12 mouse cellular contexts compared by ENCODE assay signal in the genomic region with DNA sequence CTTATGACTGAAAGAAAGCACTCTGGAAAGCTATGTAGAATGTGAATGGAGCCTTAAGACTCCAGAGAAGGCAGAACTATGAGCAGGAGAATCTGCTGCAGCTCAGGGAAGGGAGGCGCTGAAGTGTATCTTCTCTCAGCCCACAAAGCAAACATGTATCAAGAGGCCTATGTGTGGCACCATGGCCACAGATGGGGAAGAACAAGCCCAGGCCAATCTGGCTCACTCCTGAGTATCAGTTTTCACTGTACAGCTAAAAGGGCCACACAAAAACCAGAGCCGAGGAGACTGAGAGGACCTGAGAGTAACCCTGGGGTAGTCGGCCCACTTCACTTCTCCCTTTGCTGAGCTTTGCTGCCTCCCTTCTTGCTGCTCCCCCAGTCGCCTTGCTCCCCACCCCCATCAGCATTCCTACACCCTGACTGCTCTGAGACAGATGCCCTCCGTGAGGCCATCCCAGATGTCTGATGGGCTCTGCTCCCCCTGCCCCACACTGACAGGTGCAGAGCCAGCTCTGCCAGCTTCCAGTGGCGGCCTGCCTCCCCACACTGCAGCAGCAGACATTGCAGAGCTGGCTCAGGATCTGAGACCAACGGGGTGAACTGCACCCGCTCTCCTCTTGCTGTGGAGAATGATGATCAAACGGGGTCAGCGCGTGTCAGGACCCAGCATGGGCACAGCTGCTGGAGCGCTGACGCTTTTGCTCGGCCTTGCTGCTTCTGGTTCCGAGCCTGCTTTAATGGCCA. TPM values are rescaled to one million over a fixed set of nuclear protein-coding genes. Genes with fewer than 3 reads are reported as not detected.
DNase-seq lines count a peak whose midpoint lies in the region; ATAC-seq and TF ChIP-seq lines count a peak whose summit lies in the region.
"Had no signal": no experiment of that assay in that cellular context is flagged by ENCODE, and none has a peak within 500 bp of the region (broad histone marks: within the 10 kb centered on the region; RNA-seq: fewer than 3 reads in every experiment).

No protein-coding gene starts in this region.

- H3K36me3 ChIP-seq in embryonic facial prominence, embryonic 12.5 days: peaks cover 88% of the 10 kb centered on the region
- peaks cover 100% of the 10 kb centered on the region for H3K36me3 ChIP-seq in embryonic facial prominence, embryonic 10.5 days (replicated peaks)
- H3K36me3 ChIP-seq in hindbrain, postnatal 0 days (ENCODE audit: insufficient read depth, low read length): peaks cover 57% of the 10 kb centered on the region
- H3K36me3 ChIP-seq in liver, embryonic 12.5 days: peaks cover 73% of the 10 kb centered on the region

- peak overlapping the region; percentile 9; the same call in 1 of the 2 replicates for H3K27ac ChIP-seq in embryonic facial prominence, embryonic 12.5 days
- H3K27ac ChIP-seq in embryonic facial prominence, embryonic 10.5 days (replicated peaks): no peak overlapping the region
- no peak overlapping the region for H3K27ac ChIP-seq in hindbrain, postnatal 0 days
- no peak overlapping the region for H3K27ac ChIP-seq in liver, embryonic 12.5 days
- H3K27ac ChIP-seq: hindbrain, embryonic 15.5 days; liver, embryonic 14.5 days had no signal

- H3K9me3 ChIP-seq in embryonic facial prominence, embryonic 12.5 days: no peaks in the 10 kb centered on the region
- no peaks in the 10 kb centered on the region for H3K9me3 ChIP-seq in embryonic facial prominence, embryonic 10.5 days
- H3K9me3 ChIP-seq in hindbrain, postnatal 0 days (ENCODE audit: low read length): no peaks in the 10 kb centered on the region
- no peaks in the 10 kb centered on the region for H3K9me3 ChIP-seq in liver, embryonic 12.5 days (replicated peaks)
- H3K9me3 ChIP-seq: hindbrain, embryonic 15.5 days had no signal

- no peak for TF ChIP-seq POLR2A in brain, embryonic 14.5 days (IDR thresholded peaks at IDR 0.05; ENCODE audit: borderline replicate concordance, extremely low read depth, insufficient read depth, insufficient read length, poor library complexity, severe bottlenecking)

- ATAC-seq in embryonic facial prominence, embryonic 12.5 days (ENCODE audit: insufficient number of reproducible peaks, insufficient read depth, low FRiP score, low TSS enrichment): no peak
- ATAC-seq in hindbrain, postnatal 0 days: peak; percentile 36; the same call in 1 of the 2 replicates
- no peak for ATAC-seq in liver, embryonic 12.5 days

- no peak for DNase-seq in embryonic facial prominence, embryonic 10.5 days (ENCODE audit: low spot score)
- DNase-seq in kidney, postnatal 4 days: peak; percentile 23 to 38
- no peak for DNase-seq in kidney, adult 18-20 months
- peak; percentile 37 for DNase-seq in brain, embryonic 14.5 days (ENCODE audit: low read depth)
- DNase-seq in hindbrain, postnatal 0 days (ENCODE audit: low spot score): peak; percentile 35
- DNase-seq in right cerebral cortex, postnatal 4 days: no peak
- DNase-seq: cerebellum, postnatal 25 days; layer of hippocampus, adult 9-11 months had no signal

- no peak for TF ChIP-seq CTCF in brain, embryonic 14.5 days (IDR thresholded peaks at IDR 0.05; ENCODE audit: borderline replicate concordance, extremely low read depth, insufficient read depth, insufficient read length)
- no peak for TF ChIP-seq CTCF in hindbrain, postnatal 0 days (IDR thresholded peaks at IDR 0.05; ENCODE audit: low read depth)

- no peak overlapping the region for H3K9ac ChIP-seq in embryonic facial prominence, embryonic 12.5 days
- 0 out of 2 replicates have a peak overlapping the region, but pooled peaks have one; percentile 28 for H3K9ac ChIP-seq in hindbrain, postnatal 0 days (replicated peaks; ENCODE audit: low read length)
- H3K9ac ChIP-seq in liver, embryonic 12.5 days: no peak overlapping the region
- H3K9ac ChIP-seq: hindbrain, embryonic 15.5 days; liver, embryonic 14.5 days had no signal

- WGBS in embryonic facial prominence, embryonic 12.5 days: 72% methylated on average over 15 of the region's 15 CpGs
- WGBS in embryonic facial prominence, embryonic 10.5 days: 82% methylated on average over 15 of the region's 15 CpGs
- WGBS in hindbrain, postnatal 0 days: 57% methylated on average over 15 of the region's 15 CpGs
- WGBS in liver, embryonic 12.5 days (ENCODE audit: insufficient replicate concordance): 74% methylated on average over 15 of the region's 15 CpGs

- H3K27me3 ChIP-seq in embryonic facial prominence, embryonic 12.5 days: no peaks in the 10 kb centered on the region
- no peaks in the 10 kb centered on the region for H3K27me3 ChIP-seq in embryonic facial prominence, embryonic 10.5 days (replicated peaks; ENCODE audit: low read depth, poor library complexity, severe bottlenecking)
- no peaks in the 10 kb centered on the region for H3K27me3 ChIP-seq in hindbrain, postnatal 0 days (ENCODE audit: insufficient read depth, low read length)
- no peaks in the 10 kb centered on the region for H3K27me3 ChIP-seq in liver, embryonic 12.5 days (replicated peaks)
- H3K27me3 ChIP-seq: hindbrain, embryonic 15.5 days had no signal

- no peaks in the 10 kb centered on the region for H3K4me1 ChIP-seq in embryonic facial prominence, embryonic 12.5 days
- H3K4me1 ChIP-seq in embryonic facial prominence, embryonic 10.5 days: peaks cover 6% of the 10 kb centered on the region; the same call in 1 of the 2 replicates
- 0 out of 2 replicates have a peak, but pooled peaks cover 3% of the 10 kb centered on the region for H3K4me1 ChIP-seq in hindbrain, postnatal 0 days (ENCODE audit: insufficient read depth, low read length)
- peaks cover 10% of the 10 kb centered on the region; the same call in 1 of the 2 replicates for H3K4me1 ChIP-seq in liver, embryonic 12.5 days
- H3K4me1 ChIP-seq: hindbrain, embryonic 15.5 days had no signal

- H3K4me3 ChIP-seq in embryonic facial prominence, embryonic 12.5 days: no peak overlapping the region
- H3K4me3 ChIP-seq in embryonic facial prominence, embryonic 10.5 days: no peak overlapping the region
- no peak overlapping the region for H3K4me3 ChIP-seq in hindbrain, postnatal 0 days (ENCODE audit: low read length)
- H3K4me3 ChIP-seq in liver, embryonic 12.5 days: no peak overlapping the region
- H3K4me3 ChIP-seq: hindbrain, embryonic 15.5 days had no signal

- no peak overlapping the region for H3K4me2 ChIP-seq in embryonic facial prominence, embryonic 12.5 days (replicated peaks)
- no peak overlapping the region for H3K4me2 ChIP-seq in hindbrain, postnatal 0 days (ENCODE audit: low read depth, low read length)
- H3K4me2 ChIP-seq in liver, embryonic 12.5 days: no peak overlapping the region
- H3K4me2 ChIP-seq: hindbrain, embryonic 15.5 days had no signal

RNA-seq across cellular contexts. Expression of a gene that starts 34.5 kb away (rescaled TPM):
- polyA plus RNA-seq in embryonic facial prominence, embryonic 12.5 days (2016; fragmentation: Nextera tagmentation; extraction: Ambion mirVana): 35.0 and 37.1 TPM in 2 replicates
- 24.9 and 25.5 TPM in 2 replicates for polyA plus RNA-seq in embryonic facial prominence, embryonic 10.5 days (2016; fragmentation: Nextera tagmentation; extraction: Ambion mirVana)
- polyA plus RNA-seq in brain, embryonic 14.5 days (2012; rRNA removed): 118 and 171 TPM in 2 replicates
- total RNA-seq in hindbrain, postnatal 0 days (2014; rRNA removed): 135 and 145 TPM in 2 replicates
- 25.3 and 30.6 TPM in 2 replicates for polyA plus RNA-seq in hindbrain, postnatal 0 days (2015; fragmentation: Nextera tagmentation; extraction: Ambion mirVana)
- polyA plus RNA-seq in liver, embryonic 12.5 days (2016; fragmentation: Nextera tagmentation; extraction: Ambion mirVana): 6.7 and 7.2 TPM in 2 replicates

Comparison
In these comparisons a context has a peak if more than half of its experiments do, and no peak if none do; other contexts are left out.
1. DNase-seq: peak in kidney, postnatal 4 days (2 of 2), brain, embryonic 14.5 days (single experiment) and hindbrain, postnatal 0 days (single experiment); none in embryonic facial prominence, embryonic 10.5 days (single experiment), kidney, adult 18-20 months (single experiment) and right cerebral cortex, postnatal 4 days (single experiment).